Mouse (Mus musculus): ENCODE results near the gene Sept11.

- TF ChIP-seq POLR2A (IDR thresholded peaks at IDR 0.05; ENCODE audit: insufficient read depth, low read depth, low read length), result no peak
- no peak for TF ChIP-seq CTCF (IDR thresholded peaks at IDR 0.05; ENCODE audit: insufficient read depth, low read depth, low read length)
Measured at GRCm38 (mm10) chr5:93168654-93169053, 75.4 kb downstream of the Sept11 start.

Measured in olfactory bulb, adult 2 months (tissue).